Mouse (Mus musculus) bone marrow, adult 2 months (tissue): Measurements from ENCODE around the gene Fam124a. TPM values are rescaled to one million over a fixed set of nuclear protein-coding genes. Genes with fewer than 3 reads are reported as not detected.

Source experiments
- H3K27ac ChIP-seq: fragments of 200-500 bp; 2 replicates; pipeline ENCODE4 v1.5.1; 2012; ENCODE audit warnings: low read depth, mild to moderate bottlenecking, control low read depth, inconsistent platforms, low read length; ENCODE audit not compliant: control insufficient read depth, poor library complexity, insufficient read depth
- H3K4me1 ChIP-seq: fragments of 200-500 bp; 2 replicates; pipeline ENCODE4 v1.6.1; 2011; ENCODE audit warnings: low read length; ENCODE audit not compliant: control insufficient read depth, insufficient read depth
- H3K4me3 ChIP-seq: fragments of 200-500 bp; replicated peaks from 2 replicates; pipeline ENCODE3; 2011; ENCODE audit warnings: mild to moderate bottlenecking, low read depth, low read length, control low read depth; ENCODE audit not compliant: control insufficient read depth
- CTCF ChIP-seq: fragments of 200-500 bp; IDR thresholded peaks from 2 replicates; pipeline ENCODE4 v1.5.1; 2011; ENCODE audit warnings: low read length, control low read depth; ENCODE audit not compliant: control insufficient read depth, insufficient read depth
- POLR2A ChIP-seq: fragments of 200-500 bp; IDR thresholded peaks from 2 replicates; pipeline ENCODE4 v1.6.1; 2011; ENCODE audit warnings: low read depth, mild to moderate bottlenecking, control low read depth, low read length, borderline replicate concordance; ENCODE audit not compliant: control insufficient read depth
- WGBS: fragments of 180-500 bp; shearing (Covaris S2); methylation state at CpG from one replicate; pipeline ENCODE4 v1.1.7; 2018; 5-methylcytosine and 5-hydroxymethylcytosine counted together
- polyA plus RNA-seq: library from polyadenylated mRNA; stranded (reverse); fragments of >200 nt; gene quantifications from 2 replicates; pipeline ENCODE4 v1.2.4, GENCODE M21; 2011; ENCODE audit warnings: low replicate concordance; ENCODE audit not compliant: missing spikeins, insufficient read depth, insufficient read length

Gene Fam124a
- polyA plus RNA-seq, 1 experiment, result 0.97 TPM

- Histone ChIP-seq H3K4me1 (no peaks in the 10 kb centered on the region), H3K27ac (no peak overlapping the region), H3K4me3 (no peak overlapping the region)
- TF ChIP-seq POLR2A, result no peak
- TF ChIP-seq CTCF, result no peak
- WGBS, result 64% methylated on average over 3 of the region's 3 CpGs
Observed at GRCm38 (mm10) chr14:62585338-62585737, 29.8 kb downstream of the Fam124a start.

- no peak overlapping the region for H3K4me3 ChIP-seq
- TF ChIP-seq POLR2A (no peak), CTCF (no peak)
- H3K4me1 ChIP-seq, result no peaks in the 10 kb centered on the region
- 76% methylated on average over 6 of the region's 6 CpGs for WGBS
- H3K27ac ChIP-seq, result no peak overlapping the region
Observed at GRCm38 (mm10) chr14:62600109-62600522, 44.6 kb downstream of the Fam124a start.

GRCm38 (mm10) chr14:62602271-62602670, 46.7 kb downstream of the Fam124a start:
- no peak for TF ChIP-seq CTCF
- no peak for TF ChIP-seq POLR2A
- H3K27ac ChIP-seq, result no peak overlapping the region
- no peak overlapping the region for H3K4me3 ChIP-seq
- H3K4me1 ChIP-seq, result no peaks in the 10 kb centered on the region
- 77% methylated on average over 1 of the region's 1 CpGs for WGBS

GRCm38 (mm10) chr14:62602869-62603268, 47.3 kb downstream of the Fam124a start:
- TF ChIP-seq POLR2A (no peak), CTCF (no peak)
- no peak overlapping the region for H3K27ac ChIP-seq
- H3K4me1 ChIP-seq, result no peaks in the 10 kb centered on the region
- 90% methylated on average over 1 of the region's 1 CpGs for WGBS
- no peak overlapping the region for H3K4me3 ChIP-seq

GRCm38 (mm10) chr14:62607791-62608196, 52.3 kb downstream of the Fam124a start:
- no peak for TF ChIP-seq POLR2A
- TF ChIP-seq CTCF, result no peak
- H3K27ac ChIP-seq, result no peak overlapping the region
- 72% methylated on average over 8 of the region's 8 CpGs for WGBS
- H3K4me3 ChIP-seq, result no peak overlapping the region
- H3K4me1 ChIP-seq, result peaks cover 1% of the 10 kb centered on the region; the same call in 1 of the 2 replicates

GRCm38 (mm10) chr14:62609904-62610303, 54.4 kb downstream of the Fam124a start:
- no peak for TF ChIP-seq POLR2A
- no peak for TF ChIP-seq CTCF
- Histone ChIP-seq H3K4me1 (peaks cover 1% of the 10 kb centered on the region; the same call in 1 of the 2 replicates), H3K4me3 (no peak overlapping the region), H3K27ac (no peak overlapping the region)
- 78% methylated on average over 3 of the region's 3 CpGs for WGBS

GRCm38 (mm10) chr14:62622393-62622792, 66.9 kb downstream of the Fam124a start:
- Histone ChIP-seq H3K4me3 (no peak overlapping the region), H3K27ac (no peak overlapping the region), H3K4me1 (no peaks in the 10 kb centered on the region; the same call in 1 of the 2 replicates)
- TF ChIP-seq CTCF, result no peak
- TF ChIP-seq POLR2A, result no peak
- 90% methylated on average over 3 of the region's 3 CpGs for WGBS

GRCm38 (mm10) chr14:62627951-62628350, 72.4 kb downstream of the Fam124a start:
- TF ChIP-seq POLR2A, result no peak
- TF ChIP-seq CTCF, result no peak
- no peak overlapping the region for H3K4me3 ChIP-seq
- H3K27ac ChIP-seq, result no peak overlapping the region
- 78% methylated on average over 5 of the region's 5 CpGs for WGBS
- no peaks in the 10 kb centered on the region; the same call in 1 of the 2 replicates for H3K4me1 ChIP-seq
